Mouse (Mus musculus) ES-E14 (cell line): ENCODE measurements around the gene Npas3. TPM values are rescaled to one million over a fixed set of nuclear protein-coding genes. Genes with fewer than 3 reads are reported as not detected.

ENCODE experiments used
- DNase-seq: peaks from one replicate; pipeline ENCODE4 v3.0.0-alpha.2; 2013; ENCODE audit warnings: low read depth, low spot score
- H3K27ac ChIP-seq: 2 replicates; pipeline ENCODE4 v1.5.1; 2012; ENCODE audit warnings: low read depth, mild to moderate bottlenecking, low read length, moderate library complexity, mixed read lengths; ENCODE audit not compliant: poor library complexity, insufficient read depth, severe bottlenecking
- H3K36me3 ChIP-seq: 2 replicates; pipeline ENCODE4 v1.6.1; 2012; ENCODE audit warnings: mild to moderate bottlenecking, low read length, moderate library complexity, mixed read lengths; ENCODE audit not compliant: control insufficient read depth, poor library complexity, insufficient read depth, severe bottlenecking
- H3K4me1 ChIP-seq, 2 experiments: fragments of 150-350 bp in 1 of 2; sonication (generic) in 1 of 2; 2 replicates each; pipeline ENCODE4 v1.6.1; 2012; ENCODE audit warnings: low read length in 2 of 2, mild to moderate bottlenecking in 1 of 2, mixed read lengths in 1 of 2; ENCODE audit not compliant: control insufficient read depth in 2 of 2, insufficient read depth in 2 of 2, poor library complexity in 1 of 2
- H3K4me3 ChIP-seq, 2 experiments: fragments of 150-350 bp in 1 of 2; sonication (generic) in 1 of 2; 2 replicates each; pipeline ENCODE4 v1.5.1; 2012; ENCODE audit warnings: low read length in 2 of 2, low read depth in 1 of 2, mild to moderate bottlenecking in 1 of 2, mixed read lengths in 1 of 2; ENCODE audit not compliant: insufficient read depth in 1 of 2, poor library complexity in 1 of 2, severe bottlenecking in 1 of 2
- H3K9ac ChIP-seq: 2 replicates; pipeline ENCODE4 v1.6.1; 2012; ENCODE audit warnings: low read depth, mild to moderate bottlenecking, low read length, mixed read lengths; ENCODE audit not compliant: poor library complexity, insufficient read depth, severe bottlenecking
- H3K9me3 ChIP-seq: fragments of 150-350 bp; sonication (generic); 2 replicates; pipeline ENCODE4 v1.6.1; 2012; ENCODE audit warnings: low read depth, mild to moderate bottlenecking, low read length; ENCODE audit not compliant: control insufficient read depth, insufficient read depth
- CHD2 ChIP-seq: IDR thresholded peaks from 2 replicates; pipeline ENCODE4 v1.6.1; 2014; ENCODE audit warnings: mild to moderate bottlenecking, low read depth, low read length, inconsistent platforms
- HCFC1 ChIP-seq: IDR thresholded peaks from 2 replicates; pipeline ENCODE4 v1.6.1; 2012; ENCODE audit warnings: low read length, inconsistent platforms, borderline replicate concordance; ENCODE audit not compliant: insufficient read depth
- MAFK ChIP-seq: IDR thresholded peaks from 2 replicates; pipeline ENCODE4 v1.6.1; 2014; ENCODE audit warnings: mild to moderate bottlenecking, low read depth, low read length, inconsistent platforms; ENCODE audit not compliant: insufficient read depth
- ZC3H11A ChIP-seq: IDR thresholded peaks from 2 replicates; pipeline ENCODE4 v1.6.1; 2012; ENCODE audit warnings: low read depth, mild to moderate bottlenecking, inconsistent platforms, low read length, borderline replicate concordance
- ZNF384 ChIP-seq: IDR thresholded peaks from 2 replicates; pipeline ENCODE4 v1.6.1; 2012; ENCODE audit warnings: low read depth, low read length, inconsistent platforms
- in situ Hi-C, 2 experiments: fragments of 600-800 bp; cut with MboI; formaldehyde crosslinking; loops; one replicate each; pipeline ENCODE4 v1.15.1; 2025; ENCODE audit warnings: low sequenced_read_pairs in 2 of 2, inconsistent platforms in 1 of 2; ENCODE audit not compliant: unreplicated experiment in 2 of 2
- total RNA-seq: library from RNA; depleted of rRNA; stranded (reverse); fragments of 300-350 nt; gene quantifications from 2 replicates; pipeline ENCODE4 v1.2.3, GENCODE M21; 2012

Gene Npas3
- total RNA-seq, 1 experiment, result 1.2 TPM

- no peak for DNase-seq
- no peaks in the 10 kb centered on the region for H3K4me1 ChIP-seq
- TF ChIP-seq MAFK, result no peak
- in situ Hi-C loops, result no loop called here
- H3K27ac ChIP-seq, result no peak overlapping the region
- no peak overlapping the region for H3K4me3 ChIP-seq
- H3K36me3 ChIP-seq, result no peaks in the 10 kb centered on the region
- H3K9ac ChIP-seq, result no peak overlapping the region
- H3K9me3 ChIP-seq, result no peaks in the 10 kb centered on the region
Observed at GRCm38 (mm10) chr12:53407776-53408175, 159.3 kb downstream of the Npas3 start.

DNA sequence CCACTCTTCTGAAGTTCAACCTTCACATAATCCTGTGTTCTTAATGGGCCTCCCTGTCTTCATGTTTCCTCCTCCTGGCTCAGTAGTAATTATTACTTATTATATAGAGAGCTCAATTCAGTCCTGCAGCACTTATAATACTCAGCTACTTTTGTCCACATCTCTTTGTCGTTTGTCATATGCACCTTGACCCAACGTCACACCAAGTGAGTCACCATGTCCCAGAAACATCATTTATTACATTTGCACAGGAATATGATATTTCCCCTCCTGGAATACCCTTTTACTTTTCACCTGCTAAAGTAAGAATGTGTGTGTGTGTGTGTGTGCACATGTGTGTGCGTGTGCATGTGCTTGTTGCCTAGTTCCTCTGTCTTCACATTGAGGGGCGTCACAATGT lies 161.2 kb downstream of the Npas3 start:
- no peak overlapping the region for H3K27ac ChIP-seq
- no peak overlapping the region for H3K4me3 ChIP-seq
- H3K4me1 ChIP-seq, result no peaks in the 10 kb centered on the region
- TF ChIP-seq ZNF384 (no peak), CHD2 (no peak), HCFC1 (no peak), MAFK (no peak), ZC3H11A (no peak)
- H3K36me3 ChIP-seq, result no peaks in the 10 kb centered on the region
- no peaks in the 10 kb centered on the region for H3K9me3 ChIP-seq
- no peak overlapping the region for H3K9ac ChIP-seq
- in situ Hi-C loops, result no loop called here
- no peak for DNase-seq

- DNase-seq, result no peak
- Histone ChIP-seq H3K4me3 (no peak overlapping the region), H3K36me3 (no peaks in the 10 kb centered on the region), H3K4me1 (no peaks in the 10 kb centered on the region), H3K9me3 (no peaks in the 10 kb centered on the region), H3K9ac (no peak overlapping the region), H3K27ac (no peak overlapping the region)
- no peak for TF ChIP-seq MAFK
- no peak for TF ChIP-seq HCFC1
- no peak for TF ChIP-seq ZNF384
- TF ChIP-seq ZC3H11A, result no peak
- TF ChIP-seq CHD2, result no peak
- in situ Hi-C loops, result no loop called here
Observed at GRCm38 (mm10) chr12:53410647-53411046, 162.2 kb downstream of the Npas3 start.

DNA sequence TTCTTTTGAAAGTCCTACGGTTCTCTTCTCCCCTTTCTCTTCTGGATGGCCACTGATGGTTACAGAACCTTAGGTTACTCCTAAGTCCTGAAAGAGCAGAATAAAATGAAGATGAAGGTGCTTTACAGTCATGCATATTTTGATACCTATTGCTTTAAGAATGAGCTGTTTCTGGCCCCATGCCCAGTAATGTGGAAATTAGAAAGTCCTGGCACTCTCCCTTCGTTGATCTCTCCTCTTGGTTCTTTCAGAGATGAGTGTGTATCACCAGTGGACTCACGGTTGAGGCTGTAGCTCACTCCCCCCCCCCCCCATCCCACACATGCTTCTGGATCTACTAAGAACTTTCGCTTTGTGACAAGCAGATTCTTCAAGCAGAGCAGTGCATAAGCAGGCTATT lies 167.6 kb downstream of the Npas3 start:
- H3K4me3 ChIP-seq, result no peak overlapping the region
- no peaks in the 10 kb centered on the region for H3K9me3 ChIP-seq
- no peak for DNase-seq
- H3K36me3 ChIP-seq, result no peaks in the 10 kb centered on the region
- no peaks in the 10 kb centered on the region for H3K4me1 ChIP-seq
- in situ Hi-C loops, result no loop called here
- H3K9ac ChIP-seq, result no peak overlapping the region
- TF ChIP-seq CHD2 (no peak), HCFC1 (no peak), ZC3H11A (no peak), ZNF384 (no peak), MAFK (no peak)
- H3K27ac ChIP-seq, result no peak overlapping the region

GRCm38 (mm10) chr12:53421701-53422100 lies 173.2 kb downstream of the Npas3 start:
- no peak for TF ChIP-seq ZC3H11A
- TF ChIP-seq CHD2, result no peak
- TF ChIP-seq HCFC1, result no peak
- TF ChIP-seq MAFK, result no peak
- no peak for TF ChIP-seq ZNF384
- H3K9me3 ChIP-seq, result no peaks in the 10 kb centered on the region
- DNase-seq, result no peak
- no peak overlapping the region for H3K4me3 ChIP-seq
- no peak overlapping the region for H3K27ac ChIP-seq
- H3K36me3 ChIP-seq, result no peaks in the 10 kb centered on the region
- H3K9ac ChIP-seq, result no peak overlapping the region
- H3K4me1 ChIP-seq, result no peaks in the 10 kb centered on the region
- in situ Hi-C loops, result no loop called here
